Mouse (Mus musculus) hindbrain, postnatal 0 days (tissue): ENCODE measurements around the gene Dctn1. TPM values are rescaled to one million over a fixed set of nuclear protein-coding genes. Genes with fewer than 3 reads are reported as not detected.

Source experiments
- ATAC-seq: fragments of 200-750 bp; cut with Nextera tagmentation; 2 replicates; pipeline ENCODE4 v1.8.0; 2017; ENCODE audit warnings: mild to moderate bottlenecking, moderate TSS enrichment, moderate library complexity
- DNase-seq: peaks from one replicate; pipeline ENCODE4 v3.0.0-alpha.2; 2015; ENCODE audit warnings: low spot score
- H3K27ac ChIP-seq: fragments of 300-500 bp; sonication (generic); 2 replicates; pipeline ENCODE4 v1.5.1; 2014; ENCODE audit warnings: mild to moderate bottlenecking
- H3K27me3 ChIP-seq: fragments of 300-500 bp; sonication (generic); 2 replicates; pipeline ENCODE4 v1.6.1; 2014; ENCODE audit warnings: low read length, mixed read lengths; ENCODE audit not compliant: insufficient read depth
- H3K36me3 ChIP-seq: fragments of 300-500 bp; sonication (generic); 2 replicates; pipeline ENCODE4 v1.6.1; 2014; ENCODE audit warnings: low read length, mixed read lengths; ENCODE audit not compliant: insufficient read depth
- H3K4me1 ChIP-seq: fragments of 300-500 bp; sonication (generic); 2 replicates; pipeline ENCODE4 v1.6.1; 2014; ENCODE audit warnings: antibody characterized with exemption, low read length, mixed read lengths; ENCODE audit not compliant: insufficient read depth
- H3K4me2 ChIP-seq: fragments of 300-500 bp; sonication (generic); 2 replicates; pipeline ENCODE4 v1.6.1; 2014; ENCODE audit warnings: low read depth, mild to moderate bottlenecking, low read length, moderate library complexity, mixed read lengths
- H3K4me3 ChIP-seq: fragments of 300-500 bp; sonication (generic); 2 replicates; pipeline ENCODE4 v1.5.1; 2014; ENCODE audit warnings: low read length
- H3K9ac ChIP-seq: fragments of 300-500 bp; sonication (generic); replicated peaks from 2 replicates; pipeline ENCODE4 v1.6.1; 2014; ENCODE audit warnings: mild to moderate bottlenecking, low read length, moderate library complexity, mixed read lengths
- H3K9me3 ChIP-seq: fragments of 300-500 bp; sonication (generic); 2 replicates; pipeline ENCODE4 v1.6.1; 2016; ENCODE audit warnings: low read length, mixed read lengths
- CTCF ChIP-seq: IDR thresholded peaks from 2 replicates; pipeline ENCODE4 v1.5.1; 2016; ENCODE audit warnings: antibody characterized with exemption, control low read depth, low read depth
- WGBS: fragments of 180-500 bp; shearing (Covaris S2); extraction: QIAGEN DNeasy Blood & Tissue Kit; methylation state at CpG from one replicate; pipeline ENCODE4 v1.1.7; 2014; 5-methylcytosine and 5-hydroxymethylcytosine counted together
- polyA plus RNA-seq: library from polyadenylated mRNA; unstranded; fragments of >200 nt; fragmentation: Nextera tagmentation; extraction: Ambion mirVana; gene quantifications from 2 replicates; pipeline ENCODE4 v1.2.1, GENCODE M21; 2015
- total RNA-seq: library from RNA; depleted of rRNA; stranded (reverse); fragments of >200 nt; gene quantifications from 2 replicates; pipeline ENCODE4 v1.2.3, GENCODE M21; 2014

The Dctn1 gene
- total and polyA plus RNA-seq, 2 experiments from 2014 or later: 132 to 153 TPM

DNA sequence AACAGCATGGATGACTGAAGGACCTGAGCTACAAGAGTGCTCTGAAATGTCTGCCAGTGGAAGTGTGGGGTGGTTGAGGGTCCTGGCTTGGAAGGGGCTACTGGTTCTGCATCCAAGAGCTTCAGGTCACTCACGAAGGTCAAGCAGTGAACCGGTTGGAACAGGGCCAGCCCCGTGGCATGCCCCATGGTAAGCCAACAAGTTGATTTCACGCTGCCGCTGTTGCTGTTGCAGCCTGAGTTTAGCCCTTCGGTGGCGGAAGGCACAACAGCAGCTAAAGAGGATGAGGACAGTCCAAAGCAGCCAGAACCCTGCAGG lies 46.0 kb upstream of the Dctn1 start:
- TF ChIP-seq CTCF: no peak
- no peaks in the 10 kb centered on the region for H3K9me3 ChIP-seq
- 0 out of 2 replicates have a peak, but pooled peaks cover 9% of the 10 kb centered on the region for H3K36me3 ChIP-seq
- DNase-seq (no peak), ATAC-seq (no peak)
- H3K4me1 ChIP-seq: peaks cover 31% of the 10 kb centered on the region
- H3K27ac ChIP-seq: no peak overlapping the region
- no peaks in the 10 kb centered on the region for H3K27me3 ChIP-seq
- WGBS: 39% methylated on average over 7 of the region's 7 CpGs
- H3K9ac ChIP-seq: 0 out of 2 replicates have a peak overlapping the region, but pooled peaks have one; percentile 76
- H3K4me2 ChIP-seq: peak overlapping the region; percentile 98; the same call in 1 of the 2 replicates
- H3K4me3 ChIP-seq: no peak overlapping the region

GRCm38 (mm10) chr6:83120930-83121862 lies 44.5 kb upstream of the Dctn1 start, which contains the start of gene Wbp1:
Gene Wbp1, minus strand, starts transcription at chr6:83121559.
- Histone ChIP-seq H3K4me2 (peak within 1 kb of the TSS; percentile 98), H3K4me3 (peak within 1 kb of the TSS; percentile 74), H3K36me3 (0 out of 2 replicates have a peak, but pooled peaks cover 9% of the 10 kb centered on the region), H3K27ac (peak within 1 kb of the TSS; percentile 95), H3K9me3 (no peaks in the 10 kb centered on the region), H3K9ac (peak within 1 kb of the TSS; percentile 80), H3K4me1 (peaks cover 28% of the 10 kb centered on the region), H3K27me3 (no peaks in the 10 kb centered on the region)
- ATAC-seq (peak; percentile 96), DNase-seq (peak; percentile 97)
- under 1% methylated on average over 38 of the region's 38 CpGs for WGBS
- no peak; the same call in 1 of the 2 replicates for TF ChIP-seq CTCF

DNA sequence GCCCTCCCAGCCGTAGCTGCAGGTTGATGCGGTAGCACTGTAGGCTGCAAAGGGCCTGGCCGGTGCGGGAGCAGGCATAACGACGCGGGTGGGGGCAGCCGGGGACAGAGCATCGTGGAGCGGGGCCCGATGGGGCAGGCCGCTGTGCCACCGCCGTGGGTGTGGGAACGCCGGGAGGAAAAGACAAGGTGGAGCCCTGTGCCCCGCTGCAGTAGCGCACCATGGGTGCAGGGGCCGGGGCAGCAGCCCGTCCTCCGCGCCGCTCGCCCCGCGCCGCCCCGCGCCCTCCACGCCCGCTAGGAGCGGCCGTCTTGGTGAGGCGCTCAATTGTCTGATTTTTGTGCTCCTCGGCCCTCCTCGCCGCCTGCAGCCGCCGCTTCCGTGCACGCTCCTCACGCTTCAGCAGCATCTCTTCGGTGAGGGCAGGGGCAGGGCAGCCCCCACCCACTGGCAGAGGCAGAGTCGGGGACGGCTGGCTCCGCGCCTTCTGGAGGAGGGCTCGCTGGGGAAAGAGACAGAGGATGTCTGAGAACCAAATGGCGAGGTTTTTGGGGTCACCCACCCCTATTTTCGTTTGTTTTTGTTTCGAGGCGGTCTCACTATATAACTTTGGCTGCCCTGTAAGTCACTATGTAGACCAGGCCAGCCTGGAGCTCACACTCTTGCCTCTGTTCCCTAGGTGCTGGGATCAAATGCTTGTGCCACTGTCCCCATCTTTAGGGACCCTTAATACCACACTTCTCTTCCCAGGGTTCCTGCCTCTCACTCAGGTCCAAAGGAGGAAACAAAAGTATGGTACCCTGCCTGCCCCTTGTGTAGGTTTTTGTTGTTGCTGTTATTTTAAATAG lies 43.6 kb upstream of the Dctn1 start:
- Histone ChIP-seq H3K36me3 (0 out of 2 replicates have a peak, but pooled peaks cover 9% of the 10 kb centered on the region), H3K27ac (peak overlapping the region; percentile 95), H3K9ac (peak overlapping the region; percentile 80), H3K4me2 (peak overlapping the region; percentile 98), H3K9me3 (no peaks in the 10 kb centered on the region), H3K4me1 (peaks cover 22% of the 10 kb centered on the region), H3K27me3 (no peaks in the 10 kb centered on the region), H3K4me3 (peak overlapping the region; percentile 74)
- ATAC-seq (no peak; the same call in 1 of the 2 replicates), DNase-seq (peak; percentile 52)
- under 1% methylated on average over 40 of the region's 52 CpGs for WGBS
- no peak for TF ChIP-seq CTCF

- Histone ChIP-seq H3K27me3 (no peaks in the 10 kb centered on the region), H3K9me3 (no peaks in the 10 kb centered on the region), H3K27ac (no peak overlapping the region), H3K4me2 (no peak overlapping the region), H3K9ac (no peak overlapping the region), H3K4me1 (peaks cover 22% of the 10 kb centered on the region), H3K4me3 (no peak overlapping the region), H3K36me3 (0 out of 2 replicates have a peak, but pooled peaks cover 8% of the 10 kb centered on the region)
- no peak for TF ChIP-seq CTCF
- ATAC-seq (no peak), DNase-seq (no peak)
- WGBS: 57% methylated on average over 5 of the region's 5 CpGs
Observed at GRCm38 (mm10) chr6:83122961-83123360, 42.8 kb upstream of the Dctn1 start.

DNA sequence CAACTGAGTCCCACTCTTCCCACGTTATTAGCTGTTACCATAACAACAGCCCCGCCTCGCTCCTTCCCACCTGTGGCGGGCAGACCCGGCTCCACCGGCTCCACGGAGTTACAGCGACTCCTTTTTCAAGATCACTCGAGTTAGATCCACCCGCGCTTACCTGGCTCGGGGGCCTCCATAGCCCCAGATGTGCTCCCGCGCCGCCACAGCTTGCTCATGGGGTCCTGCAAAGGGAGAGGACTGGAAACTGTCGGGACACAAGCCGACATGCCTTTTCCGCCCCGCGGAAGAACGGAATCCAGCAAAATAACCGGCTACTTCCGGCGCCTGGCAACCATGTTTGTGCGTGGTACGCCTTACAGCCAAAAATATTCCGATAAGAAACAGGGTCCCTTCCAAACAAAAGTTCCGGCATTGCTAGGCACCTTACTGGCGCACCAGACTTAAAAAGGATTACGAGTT lies 40.8 kb upstream of the Dctn1 start:
- under 1% methylated on average over 30 of the region's 30 CpGs for WGBS
- ATAC-seq (peak; percentile 17; the same call in 1 of the 2 replicates), DNase-seq (peak; percentile 98)
- Histone ChIP-seq H3K4me1 (peaks cover 20% of the 10 kb centered on the region), H3K27me3 (no peaks in the 10 kb centered on the region), H3K9me3 (no peaks in the 10 kb centered on the region), H3K36me3 (no peaks in the 10 kb centered on the region), H3K27ac (no peak overlapping the region), H3K4me3 (peak overlapping the region; percentile 75), H3K9ac (peak overlapping the region; percentile 43), H3K4me2 (peak overlapping the region; percentile 96)
- TF ChIP-seq CTCF: no peak

GRCm38 (mm10) chr6:83125331-83125730 lies 40.4 kb upstream of the Dctn1 start, which contains the start of gene Ino80b:
Gene Ino80b, minus strand, starts transcription at chr6:83125431.
- H3K27ac ChIP-seq: no peak within 1 kb of the TSS
- H3K9ac ChIP-seq: peak within 1 kb of the TSS; percentile 43
- ATAC-seq (no peak), DNase-seq (no peak)
- no peaks in the 10 kb centered on the region for H3K36me3 ChIP-seq
- 26% methylated on average over 5 of the region's 5 CpGs for WGBS
- no peaks in the 10 kb centered on the region for H3K9me3 ChIP-seq
- peaks cover 15% of the 10 kb centered on the region for H3K4me1 ChIP-seq
- no peaks in the 10 kb centered on the region for H3K27me3 ChIP-seq
- no peak for TF ChIP-seq CTCF
- peak within 1 kb of the TSS; percentile 75 for H3K4me3 ChIP-seq
- peak within 1 kb of the TSS; percentile 96 for H3K4me2 ChIP-seq
